Mouse (Mus musculus) forebrain, postnatal 0 days (tissue): ENCODE measurements around the gene Git1. TPM values are rescaled to one million over a fixed set of nuclear protein-coding genes. Genes with fewer than 3 reads are reported as not detected.

Experiments
- ATAC-seq: fragments of 200-750 bp; cut with Nextera tagmentation; 2 replicates; pipeline ENCODE4 v1.8.0; 2017; ENCODE audit warnings: mild to moderate bottlenecking, moderate library complexity
- DNase-seq: peaks from one replicate; pipeline ENCODE4 v3.0.0-alpha.2; 2015
- H3K27ac ChIP-seq: fragments of 300-500 bp; sonication (generic); 2 replicates; pipeline ENCODE4 v1.5.1; 2014; ENCODE audit warnings: low read depth, mild to moderate bottlenecking, antibody characterized with exemption, low read length, moderate library complexity, mixed read lengths
- H3K27me3 ChIP-seq: fragments of 300-500 bp; sonication (generic); 2 replicates; pipeline ENCODE4 v1.6.1; 2014; ENCODE audit warnings: mild to moderate bottlenecking, low read length, mixed read lengths; ENCODE audit not compliant: insufficient read depth
- H3K36me3 ChIP-seq: fragments of 300-500 bp; sonication (generic); 2 replicates; pipeline ENCODE4 v1.6.1; 2014; ENCODE audit warnings: mild to moderate bottlenecking, moderate library complexity; ENCODE audit not compliant: insufficient read depth
- H3K4me1 ChIP-seq: fragments of 300-500 bp; sonication (generic); 2 replicates; pipeline ENCODE4 v1.6.1; 2014; ENCODE audit warnings: antibody characterized with exemption; ENCODE audit not compliant: insufficient read depth
- H3K4me2 ChIP-seq: fragments of 300-500 bp; sonication (generic); 2 replicates; pipeline ENCODE4 v1.6.1; 2014; ENCODE audit warnings: low read depth, mild to moderate bottlenecking, moderate library complexity
- H3K4me3 ChIP-seq: fragments of 300-500 bp; sonication (generic); 2 replicates; pipeline ENCODE4 v1.5.1; 2014; ENCODE audit warnings: low read depth, low read length, mixed read lengths
- H3K9ac ChIP-seq: fragments of 300-500 bp; sonication (generic); 2 replicates; pipeline ENCODE4 v1.6.1; 2014; ENCODE audit warnings: mild to moderate bottlenecking
- H3K9me3 ChIP-seq: fragments of 300-500 bp; sonication (generic); 2 replicates; pipeline ENCODE4 v1.6.1; 2016; ENCODE audit warnings: low read length
- CTCF ChIP-seq: sonication (generic); IDR thresholded peaks from 2 replicates; pipeline ENCODE4 v1.5.1; 2016; ENCODE audit warnings: antibody characterized with exemption, control low read depth, low read depth
- WGBS: fragments of 180-500 bp; shearing (Covaris S2); extraction: QIAGEN DNeasy Blood & Tissue Kit; methylation state at CpG from one replicate; pipeline ENCODE4 v1.1.7; 2014; 5-methylcytosine and 5-hydroxymethylcytosine counted together
- polyA plus RNA-seq: library from polyadenylated mRNA; unstranded; fragments of >200 nt; fragmentation: Nextera tagmentation; extraction: Ambion mirVana; gene quantifications from 2 replicates; pipeline ENCODE4 v1.2.1, GENCODE M21; 2015
- total RNA-seq: library from RNA; depleted of rRNA; stranded (reverse); fragments of >200 nt; gene quantifications from 2 replicates; pipeline ENCODE4 v1.2.3, GENCODE M21; 2014; rRNA removed

The Git1 gene
- 91.2 and 126 TPM in 2 replicates for total RNA-seq
- 20.1 and 22.1 TPM in 2 replicates for polyA plus RNA-seq

DNA sequence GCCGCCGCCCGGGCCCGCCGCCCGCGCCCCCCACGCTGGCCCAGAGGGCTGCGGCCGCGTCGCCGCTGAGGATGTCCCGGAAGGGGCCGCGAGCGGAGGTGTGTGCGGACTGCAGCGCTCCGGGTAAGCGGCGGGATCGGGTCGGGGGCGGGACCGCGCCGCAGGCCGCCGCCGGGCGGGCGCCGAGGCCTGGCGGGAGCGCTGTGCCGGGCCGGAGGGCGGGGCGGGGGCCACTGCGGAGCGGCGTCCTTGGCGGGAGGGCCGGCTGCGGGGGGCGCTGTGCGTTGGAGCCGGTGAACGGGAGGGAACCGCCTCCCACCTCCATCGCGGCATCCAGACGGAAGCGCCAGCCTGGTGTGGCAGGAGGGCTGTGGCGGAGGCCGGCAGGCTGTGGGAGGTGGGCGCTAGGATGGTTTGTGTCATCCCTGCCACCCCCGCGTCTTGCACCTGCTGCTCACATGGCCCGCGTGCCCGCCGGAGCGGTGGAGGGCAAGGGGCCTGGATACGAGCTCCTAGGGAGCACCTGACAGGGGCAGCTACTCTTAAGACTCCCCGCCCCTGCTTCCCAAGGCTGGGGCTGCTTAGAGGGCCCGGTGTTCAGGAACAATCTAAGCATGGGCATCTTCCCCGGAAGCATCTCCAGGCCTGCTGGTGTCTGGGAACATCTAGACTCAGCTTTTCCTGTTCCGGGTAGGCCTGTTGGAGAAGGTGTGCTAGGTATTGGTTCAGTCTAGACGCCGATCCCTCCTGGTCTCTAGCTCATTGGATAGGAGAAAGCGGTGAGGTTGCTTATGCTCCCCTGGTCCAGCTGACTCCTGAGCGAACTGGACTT is at the start of gene Git1:
Gene Git1 (plus strand): TSS at position 51 of the 832 bp plus-strand sequence.
- H3K36me3 ChIP-seq, result no peaks in the 10 kb centered on the region; the same call in 1 of the 2 replicates
- TF ChIP-seq CTCF, result peak; percentile 26; the same call in 1 of the 2 replicates
- H3K4me2 ChIP-seq, result peak within 1 kb of the TSS; percentile 95
- H3K4me3 ChIP-seq, result peak within 1 kb of the TSS; percentile 97
- H3K27ac ChIP-seq, result peak within 1 kb of the TSS; percentile 96
- H3K27me3 ChIP-seq, result no peaks in the 10 kb centered on the region
- DNase-seq, result peak; percentile 67
- H3K9ac ChIP-seq, result peak within 1 kb of the TSS; percentile 91
- 3% methylated on average over 36 of the region's 74 CpGs for WGBS
- no peaks in the 10 kb centered on the region for H3K9me3 ChIP-seq
- H3K4me1 ChIP-seq, result peaks cover 15% of the 10 kb centered on the region
- peak; percentile 1; the same call in 1 of the 2 replicates for ATAC-seq

DNA sequence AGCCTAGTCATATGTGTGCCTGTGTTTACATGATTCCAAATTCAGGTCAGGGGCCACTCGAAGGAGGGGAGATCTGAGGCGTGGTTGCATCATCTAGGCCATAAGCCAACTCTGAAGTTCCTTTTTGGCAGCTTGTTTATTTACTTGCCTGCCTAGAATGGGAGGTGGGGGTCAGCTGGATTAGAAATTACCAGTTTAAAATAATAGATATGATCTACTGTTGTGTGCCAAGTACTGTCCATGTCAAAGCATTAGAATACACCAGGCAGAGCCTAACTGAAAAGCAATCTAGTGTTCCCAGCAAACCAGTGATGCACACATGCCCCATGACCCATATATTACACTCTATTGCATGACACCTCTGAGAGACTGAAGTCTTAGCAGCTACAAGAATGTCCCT is 48.4 kb upstream of the Git1 start:
- WGBS, result 68% methylated on average over 2 of the region's 2 CpGs
- ATAC-seq (no peak), DNase-seq (no peak)
- H3K4me1 ChIP-seq, result no peaks in the 10 kb centered on the region
- no peaks in the 10 kb centered on the region for H3K27me3 ChIP-seq
- H3K27ac ChIP-seq, result no peak overlapping the region
- H3K4me3 ChIP-seq, result no peak overlapping the region
- no peak overlapping the region for H3K4me2 ChIP-seq
- H3K36me3 ChIP-seq, result peaks cover 20% of the 10 kb centered on the region
- no peaks in the 10 kb centered on the region for H3K9me3 ChIP-seq
- no peak for TF ChIP-seq CTCF
- H3K9ac ChIP-seq, result no peak overlapping the region

DNA sequence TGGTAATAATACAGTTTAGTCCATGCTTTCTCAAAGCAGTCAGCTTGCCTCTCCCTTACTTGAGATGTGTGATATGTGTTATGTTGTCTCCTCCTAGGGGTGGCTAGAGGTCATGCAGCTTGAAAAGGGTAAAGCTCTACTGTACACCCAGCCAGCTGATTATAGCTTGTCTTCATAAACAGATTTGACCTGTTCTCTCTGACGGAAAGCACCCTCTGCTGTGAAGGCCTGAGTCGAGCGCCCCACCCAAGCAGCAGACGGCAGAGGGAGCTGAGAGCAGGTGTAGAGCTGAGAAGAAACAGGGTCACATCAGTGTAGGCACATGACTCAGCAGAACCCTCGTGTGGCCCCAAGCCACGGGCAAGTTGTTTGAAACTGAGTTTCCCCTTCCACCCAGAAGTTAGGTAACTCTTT is 46.7 kb upstream of the Git1 start:
- no peaks in the 10 kb centered on the region for H3K4me1 ChIP-seq
- WGBS, result 67% methylated on average over 6 of the region's 6 CpGs
- ATAC-seq (peak; percentile 82), DNase-seq (peak; percentile 51)
- TF ChIP-seq CTCF, result peak; percentile 80
- no peak overlapping the region for H3K27ac ChIP-seq
- H3K36me3 ChIP-seq, result peaks cover 13% of the 10 kb centered on the region; the same call in 1 of the 2 replicates
- H3K9ac ChIP-seq, result no peak overlapping the region
- no peaks in the 10 kb centered on the region for H3K9me3 ChIP-seq
- H3K4me3 ChIP-seq, result no peak overlapping the region
- no peaks in the 10 kb centered on the region for H3K27me3 ChIP-seq
- H3K4me2 ChIP-seq, result no peak overlapping the region

DNA sequence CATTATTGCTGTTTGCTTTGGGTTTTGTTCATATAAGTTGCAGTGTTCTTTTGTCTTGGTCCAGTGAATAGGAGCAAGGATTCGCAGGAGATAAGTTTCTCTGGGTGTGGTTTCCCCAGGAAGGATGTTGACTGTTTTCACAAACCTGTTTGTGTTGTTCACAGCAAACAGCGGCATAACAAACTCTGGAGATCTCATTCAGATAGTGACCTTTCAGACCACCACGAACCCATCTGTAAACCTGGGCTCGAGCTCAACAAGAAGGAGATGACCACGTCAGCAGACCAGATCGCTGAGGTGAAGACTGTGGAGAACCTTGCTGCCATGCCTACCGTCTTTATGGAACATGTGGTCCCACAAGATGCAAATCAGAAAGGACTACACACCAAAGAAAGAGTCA is 44.1 kb upstream of the Git1 start:
- TF ChIP-seq CTCF, result no peak
- H3K36me3 ChIP-seq, result peaks cover 25% of the 10 kb centered on the region
- H3K27me3 ChIP-seq, result no peaks in the 10 kb centered on the region
- H3K9me3 ChIP-seq, result no peaks in the 10 kb centered on the region
- H3K4me1 ChIP-seq, result no peaks in the 10 kb centered on the region
- DNase-seq (no peak), ATAC-seq (no peak)
- H3K4me3 ChIP-seq, result no peak overlapping the region
- H3K9ac ChIP-seq, result no peak overlapping the region
- H3K27ac ChIP-seq, result no peak overlapping the region
- no peak overlapping the region for H3K4me2 ChIP-seq
- 92% methylated on average over 7 of the region's 7 CpGs for WGBS

DNA sequence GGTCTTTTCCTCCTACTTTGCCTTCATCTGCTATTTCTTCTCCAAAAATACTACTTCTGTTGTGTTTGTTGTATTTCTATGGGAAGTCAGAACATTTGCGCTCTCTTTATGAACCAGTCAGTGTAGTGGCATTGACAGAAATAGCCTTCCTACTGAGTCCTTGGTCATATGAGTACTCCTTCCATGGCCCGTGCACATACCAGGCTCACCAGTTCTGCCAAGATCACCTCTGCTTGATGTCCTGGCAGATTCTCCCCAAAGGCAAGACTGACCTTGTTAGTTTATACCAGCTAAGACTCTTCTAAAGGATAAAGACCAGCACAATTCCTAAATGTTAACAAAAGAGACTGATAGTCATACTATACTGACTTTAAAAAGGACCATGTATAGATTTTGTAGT is 41.7 kb upstream of the Git1 start:
- Histone ChIP-seq H3K27ac (no peak overlapping the region), H3K4me1 (no peaks in the 10 kb centered on the region), H3K4me2 (no peak overlapping the region), H3K9me3 (no peaks in the 10 kb centered on the region), H3K4me3 (no peak overlapping the region), H3K9ac (no peak overlapping the region), H3K36me3 (peaks cover 33% of the 10 kb centered on the region), H3K27me3 (no peaks in the 10 kb centered on the region)
- ATAC-seq (no peak), DNase-seq (no peak)
- no peak for TF ChIP-seq CTCF
- 97% methylated on average over 2 of the region's 2 CpGs for WGBS

DNA sequence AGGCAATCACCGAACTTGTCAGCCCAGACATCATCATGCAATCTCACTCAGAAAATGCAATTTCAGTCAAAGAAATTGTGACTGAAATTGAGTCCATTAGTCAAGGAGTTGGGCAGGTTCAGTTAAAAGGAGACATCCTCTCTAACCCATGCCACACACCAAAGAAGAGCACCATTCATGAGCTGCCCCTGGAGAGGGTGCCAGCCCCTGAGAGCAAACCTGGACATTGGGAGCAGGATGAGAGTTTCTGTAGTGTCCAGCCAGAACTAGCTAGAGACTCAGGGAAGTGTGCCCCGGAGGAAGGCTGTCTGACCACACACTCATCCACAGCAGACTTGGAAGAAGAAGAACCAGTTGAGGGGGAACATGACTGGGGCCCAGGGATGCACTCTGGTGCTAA is 40.0 kb upstream of the Git1 start:
- WGBS, result 97% methylated on average over 2 of the region's 2 CpGs
- H3K27ac ChIP-seq, result no peak overlapping the region
- DNase-seq (no peak), ATAC-seq (no peak)
- no peaks in the 10 kb centered on the region for H3K9me3 ChIP-seq
- no peaks in the 10 kb centered on the region for H3K4me1 ChIP-seq
- TF ChIP-seq CTCF, result no peak
- H3K27me3 ChIP-seq, result no peaks in the 10 kb centered on the region
- peaks cover 33% of the 10 kb centered on the region for H3K36me3 ChIP-seq
- H3K4me3 ChIP-seq, result no peak overlapping the region
- no peak overlapping the region for H3K9ac ChIP-seq
- H3K4me2 ChIP-seq, result no peak overlapping the region

DNA sequence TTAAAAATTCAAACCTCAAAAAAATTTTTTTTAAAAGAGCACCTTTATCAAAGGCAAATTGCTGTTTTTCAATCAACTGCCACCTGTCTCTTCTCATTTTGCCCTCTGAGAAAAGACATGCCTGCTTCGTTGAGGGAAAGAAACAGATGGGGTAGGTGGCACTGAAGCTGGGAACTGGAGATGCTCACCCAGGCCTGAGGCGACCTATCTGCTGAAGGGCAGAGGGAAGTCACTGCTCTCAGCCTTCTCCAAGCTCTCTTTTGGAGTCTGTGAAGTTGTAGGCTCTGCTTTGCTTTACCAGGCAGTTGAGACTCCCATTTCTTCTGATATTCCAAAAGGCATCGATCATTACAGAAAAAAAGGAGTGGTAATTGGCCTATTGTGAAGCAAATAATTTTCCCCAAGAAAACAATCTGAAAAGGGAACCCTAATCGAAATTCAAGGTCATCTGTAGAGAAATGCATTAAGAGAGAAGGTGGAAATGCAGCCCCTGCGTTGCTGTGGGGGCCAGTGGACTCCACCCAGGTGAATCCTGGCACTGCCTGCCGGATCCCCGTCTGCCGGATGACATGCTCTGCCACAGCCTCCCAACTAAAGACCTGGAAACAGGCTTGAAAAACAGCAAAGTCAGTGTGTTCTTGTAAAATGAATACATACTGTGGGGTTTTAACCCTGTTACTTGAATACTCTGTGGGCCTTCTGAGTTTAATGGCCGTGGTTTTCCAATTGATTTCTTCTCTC is 37.4 kb upstream of the Git1 start:
- no peak overlapping the region for H3K4me2 ChIP-seq
- no peak overlapping the region for H3K27ac ChIP-seq
- WGBS, result 81% methylated on average over 9 of the region's 9 CpGs
- H3K36me3 ChIP-seq, result peaks cover 21% of the 10 kb centered on the region
- ATAC-seq (no peak), DNase-seq (no peak)
- H3K4me3 ChIP-seq, result no peak overlapping the region
- no peaks in the 10 kb centered on the region for H3K4me1 ChIP-seq
- H3K9ac ChIP-seq, result no peak overlapping the region
- H3K27me3 ChIP-seq, result no peaks in the 10 kb centered on the region
- TF ChIP-seq CTCF, result no peak
- no peaks in the 10 kb centered on the region for H3K9me3 ChIP-seq
